In genomic region chr12:91625013-91625412, GRCm38 (mm10) we compare ENCODE assay signal across 8 mouse cellular contexts. TPM values are rescaled to one million over a fixed set of nuclear protein-coding genes. Genes with fewer than 3 reads are reported as not detected.
A peak's percentile ranks its signal among the peaks of the same experiment; 100 is the strongest.
DNase-seq lines count a peak whose midpoint lies in the region; ATAC-seq and TF ChIP-seq lines count a peak whose summit lies in the region.

No protein-coding gene starts in this region.

- TF ChIP-seq POLR2A in heart, adult 2 months (IDR thresholded peaks at IDR 0.05; ENCODE audit: insufficient read depth, low read depth, low read length) = no peak
- TF ChIP-seq POLR2A in MEL (IDR thresholded peaks at IDR 0.05; ENCODE audit: control insufficient read depth in 1 of 2, insufficient read depth in 1 of 2, low read depth in 1 of 2, low read length in 2 of 2, poor library complexity in 1 of 2) = no peak

- intact Hi-C loops in heart, adult 2 months (cut with DNase I) = no loop called here

- H3K27me3 ChIP-seq in heart, adult 2 months (ENCODE audit: control insufficient read depth, insufficient read depth, low read length) = no peaks in the 10 kb centered on the region
- no peaks in the 10 kb centered on the region for H3K27me3 ChIP-seq in heart, embryonic 11.5 days (ENCODE audit: control insufficient read depth, insufficient read depth, low read length)
- H3K27me3 ChIP-seq in MEL (ENCODE audit: control insufficient read depth in 1 of 2, insufficient read depth in 2 of 2, low read length in 2 of 2) = peaks cover 0 to 2% of the 10 kb centered on the region in 2 experiments; a peak in 1 of 4 replicates
- H3K27me3 ChIP-seq in hindbrain, embryonic 14.5 days (ENCODE audit: control insufficient read depth, insufficient read depth, low read length) = no peaks in the 10 kb centered on the region
- no peaks in the 10 kb centered on the region for H3K27me3 ChIP-seq in hindbrain, embryonic 12.5 days

- no peak overlapping the region for H3K9ac ChIP-seq in heart, adult 2 months (ENCODE audit: low read depth, low read length)
- no peak overlapping the region for H3K9ac ChIP-seq in heart, embryonic 11.5 days (ENCODE audit: low read depth, low read length)
- H3K9ac ChIP-seq in MEL (ENCODE audit: control insufficient read depth, low read depth, low read length, poor library complexity, severe bottlenecking) = no peak overlapping the region
- no peak overlapping the region for H3K9ac ChIP-seq in hindbrain, embryonic 14.5 days
- no peak overlapping the region for H3K9ac ChIP-seq in hindbrain, embryonic 12.5 days

- peak; percentile 79 for TF ChIP-seq CTCF in heart, adult 2 months (IDR thresholded peaks at IDR 0.05)
- peak; percentile 38 to 64 (median 53) for TF ChIP-seq CTCF in MEL (IDR thresholded peaks at IDR 0.05 in 2 of 3, conservative IDR thresholded peaks at IDR 0.05 in 1 of 3; ENCODE audit: control insufficient read depth in 1 of 3, insufficient read depth in 1 of 3, low read depth in 2 of 3, low read length in 3 of 3, poor library complexity in 1 of 3, severe bottlenecking in 1 of 3)

- 61% methylated on average over 1 of the region's 1 CpGs for WGBS in heart, adult 2 months
- 55% methylated on average over 1 of the region's 1 CpGs for WGBS in heart, embryonic 11.5 days (ENCODE audit: insufficient replicate concordance)
- 85% methylated on average over 1 of the region's 1 CpGs for WGBS in hindbrain, embryonic 14.5 days
- WGBS in hindbrain, embryonic 12.5 days = 88% methylated on average over 1 of the region's 1 CpGs

- ATAC-seq in heart, embryonic 11.5 days (replicated peaks; ENCODE audit: insufficient number of reproducible peaks, low FRiP score, low TSS enrichment) = no peak
- no peak for ATAC-seq in hindbrain, embryonic 14.5 days (ENCODE audit: low FRiP score)
- ATAC-seq in hindbrain, embryonic 12.5 days (ENCODE audit: low FRiP score) = no peak

- TF ChIP-seq RAD21 in MEL (IDR thresholded peaks at IDR 0.05; ENCODE audit: low read depth, low read length) = peak; percentile 28

- H3K27ac ChIP-seq in heart, adult 2 months = no peak overlapping the region
- no peak overlapping the region for H3K27ac ChIP-seq in heart, embryonic 11.5 days (ENCODE audit: low read depth, low read length)
- no peak overlapping the region for H3K27ac ChIP-seq in MEL (ENCODE audit: control insufficient read depth, low read depth, low read length)
- H3K27ac ChIP-seq in hindbrain, embryonic 14.5 days = no peak overlapping the region
- H3K27ac ChIP-seq in hindbrain, embryonic 12.5 days = no peak overlapping the region

- no peaks in the 10 kb centered on the region for H3K36me3 ChIP-seq in heart, adult 2 months (ENCODE audit: control insufficient read depth, insufficient read depth, low read length)
- H3K36me3 ChIP-seq in heart, embryonic 11.5 days (ENCODE audit: control insufficient read depth, insufficient read depth, low read length) = no peaks in the 10 kb centered on the region
- H3K36me3 ChIP-seq in MEL (ENCODE audit: control insufficient read depth in 1 of 2, insufficient read depth in 2 of 2, low read length in 2 of 2) = no peaks in the 10 kb centered on the region
- no peaks in the 10 kb centered on the region for H3K36me3 ChIP-seq in hindbrain, embryonic 14.5 days (replicated peaks; ENCODE audit: control insufficient read depth, insufficient read depth)
- H3K36me3 ChIP-seq in hindbrain, embryonic 12.5 days = no peaks in the 10 kb centered on the region

- no peak for DNase-seq in heart, adult 2 months
- peak; percentile 48 for DNase-seq in 3T3-L1 (ENCODE audit: low read depth, low spot score)
- peak; percentile 27 for DNase-seq in MEL (ENCODE audit: low read depth, low spot score)
- peak; percentile 72 for DNase-seq in induced T-regulatory cell, adult 2 months (ENCODE audit: low read depth)
- peak; percentile 51 for DNase-seq in retina, embryonic 14.5 days (ENCODE audit: low spot score)
- DNase-seq in hindbrain, embryonic 14.5 days (ENCODE audit: low spot score) = no peak

- no peaks in the 10 kb centered on the region for H3K9me3 ChIP-seq in heart, embryonic 11.5 days (replicated peaks; ENCODE audit: control insufficient read depth, low read length)
- no peaks in the 10 kb centered on the region for H3K9me3 ChIP-seq in MEL (replicated peaks; ENCODE audit: insufficient read depth, low read length)
- no peaks in the 10 kb centered on the region for H3K9me3 ChIP-seq in hindbrain, embryonic 14.5 days (ENCODE audit: control insufficient read depth, low read length)
- no peaks in the 10 kb centered on the region for H3K9me3 ChIP-seq in hindbrain, embryonic 12.5 days (replicated peaks)

- no peak for TF ChIP-seq EP300 in heart, adult 2 months (IDR thresholded peaks at IDR 0.05; ENCODE audit: insufficient read depth, low read depth, low read length)
- no peak for TF ChIP-seq EP300 in MEL (IDR thresholded peaks at IDR 0.05; ENCODE audit: low read depth in 1 of 2, low read length in 2 of 2)

- no peak overlapping the region for H3K4me3 ChIP-seq in heart, adult 2 months
- no peak overlapping the region for H3K4me3 ChIP-seq in heart, embryonic 11.5 days (ENCODE audit: low read depth, low read length)
- H3K4me3 ChIP-seq in MEL (ENCODE audit: control insufficient read depth in 1 of 2, insufficient read depth in 1 of 2, low read depth in 2 of 2, low read length in 2 of 2) = no peak overlapping the region
- no peak overlapping the region for H3K4me3 ChIP-seq in hindbrain, embryonic 14.5 days (replicated peaks; ENCODE audit: low read length)
- no peak overlapping the region for H3K4me3 ChIP-seq in hindbrain, embryonic 12.5 days

- H3K79me2 ChIP-seq in heart, adult 2 months (replicated peaks; ENCODE audit: control insufficient read depth, insufficient read depth, low read length) = no peaks in the 10 kb centered on the region
- no peaks in the 10 kb centered on the region for H3K79me2 ChIP-seq in MEL (ENCODE audit: control insufficient read depth, insufficient read depth, low read length, poor library complexity)

- H3K4me2 ChIP-seq in heart, embryonic 11.5 days = no peak overlapping the region
- no peak overlapping the region for H3K4me2 ChIP-seq in hindbrain, embryonic 14.5 days (replicated peaks)
- H3K4me2 ChIP-seq in hindbrain, embryonic 12.5 days (replicated peaks) = no peak overlapping the region

- H3K4me1 ChIP-seq in heart, adult 2 months (ENCODE audit: control insufficient read depth, insufficient read depth, low read length) = no peaks in the 10 kb centered on the region
- no peaks in the 10 kb centered on the region for H3K4me1 ChIP-seq in heart, embryonic 11.5 days (ENCODE audit: control insufficient read depth, insufficient read depth, low read length)
- H3K4me1 ChIP-seq in MEL (ENCODE audit: control insufficient read depth in 1 of 2, insufficient read depth in 2 of 2, low read length in 2 of 2) = no peaks in the 10 kb centered on the region
- H3K4me1 ChIP-seq in hindbrain, embryonic 14.5 days (replicated peaks; ENCODE audit: control insufficient read depth, insufficient read depth, low read length) = no peaks in the 10 kb centered on the region
- H3K4me1 ChIP-seq in hindbrain, embryonic 12.5 days = no peaks in the 10 kb centered on the region

TF ChIP-seq in MEL, 35 proteins besides CTCF, POLR2A, EP300 and RAD21:
- TF ChIP-seq SMC3 (IDR thresholded peaks at IDR 0.05; ENCODE audit: low read depth, low read length) (peak; percentile 52), SIN3A (IDR thresholded peaks at IDR 0.05; ENCODE audit: low read length) (no peak)

RNA-seq across cellular contexts. Expression of gene Gtf2a1, which starts 34.7 kb away (rescaled TPM):
- total RNA-seq in heart, adult 2 months (2021) = 10 to 100 TPM; 25.3 to 28.3 TPM
- 9.1 and 12.3 TPM in 2 replicates for polyA plus RNA-seq in heart, adult 2 months (2012; rRNA removed)
- polyA plus RNA-seq in heart, embryonic 11.5 days (2014; fragmentation: Nextera tagmentation; extraction: Ambion mirVana) = 26.4 and 32.0 TPM in 2 replicates
- 15.3 and 18.8 TPM in 2 replicates for total RNA-seq in MEL (2012; rRNA removed)
- polyA plus RNA-seq in MEL (2012; ENCODE audit: insufficient read depth in 1 of 2, insufficient read length in 2 of 2, low read depth in 1 of 2, low replicate concordance in 2 of 2, missing spikeins in 1 of 2) = 10 to 100 TPM in 1 of 2 experiments, not detected in 1; 14.3 TPM
- polyA plus RNA-seq in hindbrain, embryonic 14.5 days (2014; fragmentation: Nextera tagmentation; extraction: Ambion mirVana) = 50.1 and 57.8 TPM in 2 replicates
- 78.2 and 86.8 TPM in 2 replicates for polyA plus RNA-seq in hindbrain, embryonic 12.5 days (2016; fragmentation: Nextera tagmentation; extraction: Ambion mirVana)

Comparison
In these comparisons a context has a peak if more than half of its experiments do, and no peak if none do; other contexts are left out.
1. DNase-seq: peak in 3T3-L1 (single experiment), MEL (single experiment), induced T-regulatory cell, adult 2 months (single experiment) and retina, embryonic 14.5 days (single experiment); none in heart, adult 2 months (0 of 2) and hindbrain, embryonic 14.5 days (single experiment).